Mouse (Mus musculus) mouse embryonic stem cell (cell line): ENCODE data around the gene Hif3a.
"Not testable (repeated sequence)": the region's sequence is repeated elsewhere in the genome, so short reads cannot be mapped to it uniquely, and the experiment has no call there.

Source experiments
- in situ Hi-C, 2 experiments: fragments of 300-500 bp; cut with MboI; formaldehyde crosslinking; loops; 1 replicate in 1 of 2; 3 replicates in 1 of 2; pipeline ENCODE4 v1.14.3; 2019 to 2020; ENCODE audit warnings: low sequenced_read_pairs in 2 of 2, low pct_unique_long_range_greater_than_20kb in 1 of 2, mixed read lengths in 1 of 2; ENCODE audit not compliant: unreplicated experiment in 1 of 2

Hif3a gene

DNA sequence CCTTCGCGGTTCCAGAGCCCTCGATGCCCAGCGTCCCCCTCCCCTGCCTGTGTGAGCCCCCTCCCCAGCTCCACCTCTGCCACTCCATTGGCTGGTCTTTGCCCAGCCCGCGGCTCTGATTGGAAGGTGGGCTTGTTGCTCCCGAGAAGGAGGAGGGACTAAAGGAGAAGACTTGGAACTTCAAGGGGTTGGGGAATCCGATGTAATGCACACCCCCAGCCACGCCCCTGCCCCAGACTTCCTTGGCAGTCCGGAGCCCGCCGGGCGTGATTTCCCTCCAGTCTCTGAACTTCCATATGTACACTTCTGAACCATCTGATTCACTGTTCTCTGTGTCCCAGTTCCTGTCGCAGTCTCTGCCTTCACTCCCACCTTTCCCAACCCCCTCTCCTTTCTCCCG is at the start of gene Hif3a:
TSS of gene Hif3a (minus strand) at position 39 of the 400 bp plus-strand sequence.
- in situ Hi-C loops: loop anchor here in 1 of 2 experiments (10.0 to 25.0 kb wide), 2 partner anchors 100 to 128 kb away; partner anchors contain the start of gene Ceacam3

DNA sequence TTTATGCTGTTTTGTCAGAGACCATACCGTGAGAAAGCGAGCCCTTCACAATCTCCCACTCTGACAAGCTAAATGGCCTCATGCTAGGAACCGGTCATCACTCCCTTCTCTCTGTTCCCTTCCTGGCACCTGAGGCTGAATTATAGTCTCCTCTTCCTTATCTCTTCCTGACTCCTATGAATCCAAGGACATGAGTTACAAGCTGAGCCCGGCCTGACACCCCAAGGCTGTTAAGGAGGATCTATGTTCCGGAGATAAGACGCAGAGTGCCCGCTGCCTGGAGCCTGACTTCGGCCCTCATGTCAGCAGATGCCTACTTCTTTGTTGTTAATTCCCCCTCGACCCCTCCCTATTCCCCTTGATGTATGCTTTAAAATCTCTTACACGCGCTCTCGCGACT is 39.4 kb upstream of the Hif3a start:
- in situ Hi-C loops: not testable (repeated sequence)

DNA sequence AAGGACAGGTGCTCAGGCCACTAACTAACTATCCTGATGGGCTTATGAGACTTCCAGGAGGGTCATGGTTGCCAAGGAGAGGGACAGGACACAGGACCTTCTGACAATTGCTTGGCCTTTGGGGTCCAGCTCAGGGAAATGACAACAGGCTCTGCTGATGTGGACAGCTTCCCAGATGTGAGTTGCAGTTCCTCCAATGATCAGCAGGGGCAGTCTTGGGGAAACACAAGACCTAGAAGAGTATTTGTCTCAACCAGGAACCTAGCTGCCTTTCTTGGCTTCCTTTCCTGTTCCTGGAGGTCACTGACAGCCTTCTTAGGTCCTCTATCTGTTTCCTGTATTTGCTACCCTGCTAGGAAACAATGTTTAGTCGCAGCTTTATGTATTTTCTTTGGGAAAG is 29.1 kb upstream of the Hif3a start:
- in situ Hi-C loops: loop anchor here (25.0 kb wide), 2 partner anchors 596 to 971 kb away; partner anchors contain the start of gene Ceacam12 (in 1 of the 2)

DNA sequence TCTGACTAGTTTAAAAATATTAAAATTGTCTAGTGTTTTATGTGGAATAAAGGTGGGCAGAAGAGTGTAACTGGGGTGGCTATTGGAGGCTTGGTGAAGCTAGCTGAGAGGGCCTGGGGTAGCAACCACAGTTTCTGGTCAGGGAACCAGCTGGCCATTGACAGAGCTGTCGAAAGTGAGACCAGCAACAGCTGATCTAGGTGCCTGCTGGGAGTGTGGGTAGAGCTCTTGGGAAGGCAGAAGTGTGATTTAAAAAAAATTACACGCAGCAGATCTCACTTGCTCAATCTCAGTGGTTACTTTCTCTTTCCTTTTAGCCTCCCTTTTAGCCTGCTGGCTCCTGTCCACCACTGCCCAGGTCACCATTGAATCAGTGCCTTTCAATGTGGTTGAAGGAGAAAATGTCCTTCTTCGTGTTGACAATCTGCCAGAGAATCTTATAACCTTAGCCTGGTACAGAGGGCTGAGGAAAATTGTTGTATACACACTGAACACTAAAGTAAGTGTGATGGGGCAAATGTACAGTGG is 27.9 kb upstream of the Hif3a start:
- in situ Hi-C loops: loop anchor here (25.0 kb wide), 2 partner anchors 597 to 972 kb away; partner anchors contain the start of gene Ceacam12 (in 1 of the 2)

DNA sequence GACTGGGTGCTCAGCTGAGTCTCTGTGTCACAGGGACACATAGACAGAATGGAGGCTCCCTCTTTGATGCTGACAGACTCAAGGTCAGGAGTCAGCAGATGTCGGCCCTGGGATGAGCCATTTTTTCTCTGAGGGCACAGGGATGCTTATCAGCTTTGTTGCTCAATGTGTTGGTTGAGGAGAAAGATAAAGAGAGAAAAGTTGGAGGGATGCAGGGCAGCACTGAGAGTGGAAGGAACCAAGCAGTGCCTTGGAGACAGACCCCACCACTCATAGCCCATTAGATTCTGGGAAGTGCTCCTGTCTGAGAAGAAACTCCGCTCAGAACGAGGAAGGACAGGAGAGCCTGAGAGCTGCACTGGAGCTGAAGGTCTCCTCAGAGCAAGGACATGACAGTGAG is 25.5 kb upstream of the Hif3a start:
- in situ Hi-C loops: loop anchor here (25.0 kb wide), 2 partner anchors 600 to 975 kb away; partner anchors contain the start of gene Ceacam12 (in 1 of the 2)

DNA sequence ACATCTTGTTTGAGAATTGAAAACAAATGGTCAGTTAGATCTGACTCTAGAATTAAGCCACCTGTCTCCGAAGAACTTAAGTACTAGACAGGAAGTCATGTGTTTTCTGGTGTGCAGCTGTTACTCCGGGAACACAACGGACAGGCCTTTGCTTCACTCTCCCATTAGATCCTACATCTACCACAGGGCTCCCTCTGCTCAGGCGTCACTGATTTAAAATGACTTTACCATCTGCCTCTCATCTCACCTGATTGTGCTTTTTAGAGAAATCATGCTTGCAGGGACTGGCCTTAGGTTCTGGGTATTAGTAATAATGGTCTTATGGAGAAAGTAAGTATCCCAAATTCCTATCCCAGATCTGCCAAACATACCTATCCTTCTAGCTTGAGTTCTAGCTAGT is 20.5 kb upstream of the Hif3a start:
- in situ Hi-C loops: loop anchor here (25.0 kb wide), 2 partner anchors 605 to 980 kb away; partner anchors contain the start of gene Ceacam12 (in 1 of the 2)

DNA sequence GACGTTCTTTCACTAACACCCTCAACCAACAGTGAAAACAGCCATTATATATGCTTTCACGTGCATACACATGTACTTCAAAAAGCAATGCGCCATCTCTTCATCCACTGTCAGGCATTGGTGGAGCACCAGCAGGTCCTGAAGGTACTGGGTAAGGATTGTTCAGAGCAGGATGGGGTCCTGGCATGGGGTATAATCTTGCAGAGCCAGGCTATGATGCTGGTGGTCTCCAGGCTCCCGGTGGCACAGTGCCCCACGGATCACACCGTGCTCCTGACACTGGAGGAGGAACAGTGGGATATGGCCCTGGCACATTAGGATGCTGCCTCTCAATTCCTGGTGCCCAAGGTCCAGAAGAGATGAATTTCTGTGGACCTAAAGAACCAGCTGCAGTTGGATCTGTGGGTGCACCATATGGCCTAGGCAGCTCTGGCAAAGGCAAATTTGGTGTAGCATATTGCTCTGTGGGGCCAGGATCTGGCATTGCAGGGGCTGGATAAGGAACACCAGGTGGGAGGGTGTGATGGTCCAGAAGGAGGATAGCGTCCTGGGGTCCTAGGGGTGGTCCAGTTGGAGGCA is 15.9 kb upstream of the Hif3a start:
- in situ Hi-C loops: loop anchor here (25.0 kb wide), 2 partner anchors 609 to 984 kb away; partner anchors contain the start of gene Ceacam12 (in 1 of the 2)

DNA sequence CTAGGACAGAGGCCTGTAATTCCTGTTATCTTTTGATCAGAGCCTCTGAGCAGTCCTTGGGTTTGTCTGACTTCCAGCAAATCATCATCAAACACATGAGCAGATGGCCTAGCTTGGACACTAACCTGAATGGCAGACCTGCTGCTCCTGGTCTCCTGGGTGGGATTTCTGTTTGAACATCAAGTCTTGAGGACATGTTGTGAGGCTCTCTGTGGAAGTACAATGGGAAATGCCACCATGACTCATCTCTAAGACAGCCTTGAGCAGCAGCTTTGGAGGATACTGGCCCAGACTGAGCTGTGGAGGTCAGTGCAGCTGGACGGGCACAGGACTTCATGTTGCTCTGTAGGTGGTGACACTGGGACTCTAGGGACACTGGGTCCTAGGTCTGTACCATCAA is 14.3 kb upstream of the Hif3a start:
- in situ Hi-C loops: loop anchor here (25.0 kb wide), 2 partner anchors 611 to 986 kb away; partner anchors contain the start of gene Ceacam12 (in 1 of the 2)

DNA sequence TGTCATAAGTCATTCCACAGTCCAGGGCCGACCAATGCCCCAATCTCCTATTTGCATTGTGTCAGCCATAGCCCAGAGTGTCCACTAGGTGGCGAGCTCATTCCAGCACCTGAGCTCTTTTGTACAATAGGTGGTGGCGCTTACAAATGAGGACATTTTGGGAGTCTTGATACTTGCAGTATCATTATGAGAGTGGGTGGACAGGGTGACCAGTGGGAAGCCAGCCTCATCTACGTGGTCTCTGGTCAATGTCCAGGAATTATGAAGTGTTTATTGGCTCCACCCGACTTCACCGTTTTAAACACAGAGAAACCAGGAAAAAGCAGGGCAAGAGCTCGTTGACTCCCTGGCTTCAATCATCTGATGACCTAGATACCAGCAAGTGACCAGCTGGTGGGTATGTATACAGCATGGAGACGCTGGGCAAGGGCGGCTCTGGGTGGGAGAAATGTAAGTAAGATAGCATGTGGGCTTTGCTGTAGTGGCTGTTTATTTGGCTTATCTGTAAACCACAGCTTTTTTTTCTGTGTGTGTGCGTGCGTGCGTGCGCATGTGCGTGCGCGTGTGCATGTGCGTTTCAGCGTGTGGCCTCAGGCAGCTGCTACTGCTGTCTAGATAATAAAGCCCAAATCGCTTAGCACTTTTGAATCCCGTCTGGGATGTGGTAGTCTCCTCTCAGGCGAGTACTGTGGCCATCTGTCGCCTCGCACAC is 11.8 kb upstream of the Hif3a start, which contains the start of gene Psg16:
TSS of gene Psg16 (plus strand) at position 137 of the 712 bp plus-strand sequence.
- in situ Hi-C loops: loop anchor here in 1 of 2 experiments (25.0 kb wide), 1 partner anchor 88 kb away; the partner anchor contains the start of gene Ceacam3

DNA sequence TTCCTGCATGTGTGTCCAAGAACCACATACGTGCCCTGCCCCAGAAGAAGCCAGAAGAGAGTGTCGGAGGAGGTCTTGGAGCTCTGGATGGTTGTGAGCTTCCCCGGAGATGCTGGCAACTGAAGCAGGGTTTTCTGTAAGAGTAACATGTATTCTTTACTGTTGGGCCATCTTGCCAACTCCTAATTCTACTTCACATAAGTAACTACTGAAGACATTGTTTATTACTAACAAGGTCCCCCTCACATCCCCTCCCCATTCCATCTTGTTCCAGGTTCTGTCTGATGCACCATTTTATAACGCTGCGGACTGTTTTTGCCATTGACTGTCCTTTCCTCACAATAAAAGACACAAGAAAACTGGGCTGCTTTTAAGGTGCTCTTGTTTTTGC is 11.3 kb upstream of the Hif3a start:
- in situ Hi-C loops: loop anchor here in 1 of 2 experiments (25.0 kb wide), 1 partner anchor 89 kb away; the partner anchor contains the start of gene Ceacam3

DNA sequence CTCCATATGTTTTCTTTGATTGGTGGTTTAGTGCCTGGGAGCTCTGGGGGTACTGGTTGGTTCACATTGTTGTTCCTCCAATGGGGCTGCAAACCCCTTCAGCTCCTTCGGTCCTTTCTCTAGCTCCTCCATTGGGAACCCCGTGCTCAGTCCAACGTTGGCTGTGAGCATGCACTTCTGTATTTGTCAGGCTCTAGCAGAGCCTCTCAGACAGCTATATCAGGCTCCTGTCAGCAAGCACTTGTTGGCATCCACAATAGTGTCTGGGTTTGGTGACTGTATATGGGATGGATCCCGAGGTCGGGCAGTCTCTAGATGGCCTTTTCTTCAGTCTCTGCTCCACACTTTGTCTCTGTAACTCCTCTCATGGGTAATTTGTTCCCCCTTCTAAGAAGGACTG is 5.4 kb upstream of the Hif3a start:
- in situ Hi-C loops: loop anchor here in 1 of 2 experiments (10.0 to 25.0 kb wide), 2 partner anchors 95 to 133 kb away; partner anchors contain the start of gene Ceacam3

DNA sequence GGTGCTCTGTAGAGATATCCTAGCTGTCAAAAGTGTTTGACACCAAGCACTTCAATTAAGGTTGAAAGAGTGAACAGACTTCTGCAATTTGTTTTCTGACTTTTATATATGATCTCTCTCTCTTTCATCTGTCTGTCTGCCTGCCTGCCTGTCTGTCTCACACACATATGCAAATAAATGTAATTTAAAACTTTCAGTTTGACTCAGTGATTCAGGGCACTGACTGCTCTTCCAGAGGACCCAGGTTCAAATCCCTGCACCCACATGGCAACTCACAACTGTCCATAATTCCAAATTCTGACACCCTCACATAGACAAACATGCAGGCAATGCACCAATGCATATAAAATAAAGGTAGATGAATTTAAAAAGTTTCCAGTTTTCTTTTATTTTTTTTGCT is 4.8 kb upstream of the Hif3a start:
- in situ Hi-C loops: loop anchor here in 1 of 2 experiments (10.0 to 25.0 kb wide), 2 partner anchors 95 to 132 kb away; partner anchors contain the start of gene Ceacam3

DNA sequence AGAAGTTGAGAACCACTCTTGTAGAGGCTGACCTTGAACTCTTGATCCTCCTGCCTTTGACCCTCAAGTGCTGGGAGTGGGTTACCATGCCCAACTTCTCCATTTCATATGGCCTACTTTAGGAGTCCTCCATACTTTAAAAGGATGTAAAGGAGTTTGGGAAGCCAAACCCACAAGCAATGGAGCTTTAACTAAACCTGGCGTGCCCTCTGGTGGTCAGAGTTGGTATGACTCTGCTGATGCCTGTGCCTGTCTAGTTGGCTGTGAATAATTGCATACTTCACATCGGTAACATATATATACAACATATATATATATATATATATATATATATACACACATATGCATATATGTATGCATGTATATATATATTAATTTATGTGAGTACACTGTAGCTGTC is 4.2 kb upstream of the Hif3a start:
- in situ Hi-C loops: loop anchor here in 1 of 2 experiments (10.0 to 25.0 kb wide), 2 partner anchors 96 to 132 kb away; partner anchors contain the start of gene Ceacam3

DNA sequence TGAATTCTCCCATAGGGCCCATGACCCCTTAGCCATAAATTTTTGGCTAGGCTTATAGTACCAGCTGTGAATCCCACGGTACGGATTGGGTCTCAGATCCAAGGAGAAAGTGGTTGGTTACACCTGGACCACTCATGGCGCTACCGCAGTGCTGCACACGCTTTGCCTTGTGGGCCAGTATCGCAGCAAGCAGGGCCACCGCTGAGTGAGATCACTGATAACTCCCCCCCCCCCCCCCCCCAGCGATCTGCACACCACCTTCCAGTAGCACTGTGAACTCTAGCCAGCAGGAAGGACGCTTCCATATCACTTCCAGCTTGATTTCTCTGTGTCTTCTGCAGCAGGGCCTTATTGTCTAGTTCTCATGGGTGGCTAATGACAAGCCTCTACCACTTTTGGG is 3.4 kb upstream of the Hif3a start:
- in situ Hi-C loops: loop anchor here in 1 of 2 experiments (10.0 to 25.0 kb wide), 2 partner anchors 97 to 131 kb away; partner anchors contain the start of gene Ceacam3

DNA sequence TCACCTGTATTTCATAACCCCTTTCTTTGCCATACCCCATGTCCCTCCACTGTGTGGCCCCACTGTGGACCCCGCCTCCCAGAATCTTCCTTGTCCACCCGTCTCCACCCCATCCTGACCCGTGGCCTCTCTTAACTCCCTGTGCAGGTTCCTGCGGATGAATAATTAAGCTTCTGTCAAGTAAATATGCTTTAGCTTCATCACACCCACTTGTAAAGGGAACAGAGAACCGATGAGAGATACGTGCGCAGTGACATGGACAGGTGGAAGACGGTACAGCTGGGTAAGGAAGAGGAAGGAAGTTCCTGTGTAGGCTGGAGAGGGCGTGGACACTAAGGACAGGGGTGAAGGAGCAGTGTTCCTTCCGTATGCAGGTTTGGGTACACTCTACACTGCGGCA is 618 bp upstream of the Hif3a start:
- in situ Hi-C loops: loop anchor here in 1 of 2 experiments (10.0 to 25.0 kb wide), 2 partner anchors 99 to 128 kb away; partner anchors contain the start of gene Ceacam3

DNA sequence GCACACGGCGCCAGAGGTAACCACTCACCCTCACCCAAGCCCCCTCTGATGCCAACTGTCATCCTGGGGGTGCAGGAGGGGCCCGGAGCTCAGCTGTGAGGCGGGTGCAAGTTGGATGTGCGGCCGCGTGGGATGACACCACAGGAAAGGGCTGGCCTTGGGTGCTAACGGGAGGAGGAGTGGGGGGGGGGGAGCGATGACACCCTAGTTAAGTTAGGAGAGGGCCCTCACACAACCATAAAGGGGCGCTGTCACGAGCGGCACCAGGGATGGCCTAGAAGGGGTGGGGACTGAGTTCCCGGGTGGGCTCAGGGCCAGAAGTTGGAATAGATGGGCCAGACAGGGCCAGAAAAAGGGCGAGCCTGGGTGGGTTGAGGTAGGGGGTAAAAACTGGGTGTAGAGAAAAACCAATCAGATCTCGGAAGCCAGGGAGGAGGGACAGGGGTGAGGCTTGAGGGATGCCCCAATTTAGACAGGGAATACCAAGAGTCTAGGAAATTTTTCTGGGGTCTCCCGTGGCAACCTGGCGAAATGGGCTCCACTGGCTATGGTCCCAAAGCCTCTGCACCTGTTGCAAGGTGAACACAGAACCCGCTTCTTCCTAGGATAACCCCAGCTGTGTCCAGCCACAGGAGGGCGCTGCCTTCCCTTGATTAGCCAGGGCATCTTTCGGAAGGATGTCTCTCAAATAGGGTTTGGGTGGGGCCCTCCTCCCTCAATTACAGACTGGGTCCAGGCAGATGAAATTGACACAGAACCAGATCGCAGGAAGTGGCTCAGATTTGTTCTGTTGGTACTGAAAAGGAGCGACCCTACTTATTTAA is 1.2 kb downstream of the Hif3a start:
- in situ Hi-C loops: loop anchor here in 1 of 2 experiments (10.0 to 25.0 kb wide), 2 partner anchors 101 to 126 kb away; partner anchors contain the start of gene Ceacam3

DNA sequence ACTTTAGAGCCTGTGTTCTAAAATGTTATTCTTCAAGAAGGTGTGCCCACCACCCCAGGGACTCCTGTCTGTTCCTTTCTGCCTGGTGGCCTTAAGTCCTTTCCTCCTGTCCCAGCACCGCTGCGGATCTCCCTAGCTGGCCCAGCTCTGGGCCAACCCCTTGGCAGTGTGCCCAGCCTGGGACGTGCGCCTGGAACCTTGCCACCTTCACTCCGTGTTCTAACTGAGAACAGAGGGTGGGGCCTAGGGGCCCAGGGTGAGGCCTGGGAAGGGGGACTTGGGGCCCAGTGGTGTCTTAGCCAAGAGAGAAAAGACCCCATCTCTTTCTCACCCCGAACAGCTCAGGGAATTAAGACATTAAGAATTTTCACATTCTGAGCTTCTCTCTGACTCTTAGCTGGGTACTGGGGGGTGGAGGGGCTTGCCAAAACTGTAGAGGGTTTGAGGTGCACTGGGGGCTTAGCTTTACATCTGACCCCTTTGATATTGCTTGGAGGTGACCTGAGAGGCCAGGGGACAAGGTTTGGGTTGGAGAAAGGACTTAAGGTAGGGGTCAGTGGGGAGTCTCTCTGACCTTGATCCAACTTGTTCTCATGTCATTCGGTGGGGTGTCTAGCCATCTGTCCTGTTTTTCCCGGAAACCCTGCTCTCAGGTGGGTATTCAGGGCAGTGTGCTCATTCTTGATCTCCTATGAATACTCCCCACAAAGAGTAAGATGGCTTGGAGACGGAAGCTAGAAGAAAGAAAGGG is 2.0 kb downstream of the Hif3a start:
- in situ Hi-C loops: loop anchor here in 1 of 2 experiments (10.0 to 25.0 kb wide), 2 partner anchors 102 to 125 kb away; partner anchors contain the start of gene Ceacam3
